Mouse (Mus musculus) CH12.LX (cell line): ENCODE data around the gene Mgat4b. TPM values are rescaled to one million over a fixed set of nuclear protein-coding genes. Genes with fewer than 3 reads are reported as not detected.

Experiments
- DNase-seq: peaks from one replicate; pipeline ENCODE4 v3.0.0-alpha.2; 2013; ENCODE audit errors: extremely low read depth
- H3K27ac ChIP-seq: 2 replicates; pipeline ENCODE4 v1.5.1; 2012; ENCODE audit warnings: low read depth, mild to moderate bottlenecking, control low read depth, moderate library complexity; ENCODE audit not compliant: insufficient read depth
- H3K27me3 ChIP-seq: replicated peaks from 2 replicates; pipeline ENCODE3; 2012; ENCODE audit warnings: inconsistent platforms
- H3K36me3 ChIP-seq, 2 experiments: replicated peaks in 1 of 2; 2 replicates each; pipeline versions ENCODE3 to v1.6.1; 2012; ENCODE audit warnings: inconsistent platforms in 1 of 2, low read length in 1 of 2, mild to moderate bottlenecking in 1 of 2, mixed read lengths in 1 of 2, moderate library complexity in 1 of 2; ENCODE audit not compliant: control insufficient read depth in 1 of 2, insufficient read depth in 1 of 2
- H3K4me1 ChIP-seq, 2 experiments: 2 replicates each; pipeline ENCODE4 v1.6.1; 2012; ENCODE audit warnings: inconsistent platforms in 1 of 2, moderate library complexity in 1 of 2; ENCODE audit not compliant: insufficient read depth in 2 of 2, control insufficient read depth in 1 of 2
- H3K4me2 ChIP-seq: 2 replicates; pipeline ENCODE4 v1.6.1; 2012; ENCODE audit warnings: low read depth, mild to moderate bottlenecking, control low read depth; ENCODE audit not compliant: poor library complexity, insufficient read depth, severe bottlenecking
- H3K4me3 ChIP-seq, 3 experiments: fragments of 150-350 bp in 1 of 3; sonication (generic) in 1 of 3; replicated peaks in 1 of 3; 2 replicates each; pipeline versions ENCODE3 to v1.5.1; 2011 to 2012; ENCODE audit warnings: low read depth in 2 of 3, low read length in 2 of 3, mild to moderate bottlenecking in 2 of 3, moderate library complexity in 2 of 3, control low read depth in 1 of 3, improper control_type of control experiment in 1 of 3, inconsistent platforms in 1 of 3, mixed read lengths in 1 of 3; ENCODE audit not compliant: poor library complexity in 1 of 3
- H3K79me2 ChIP-seq: replicated peaks from 2 replicates; pipeline ENCODE4 v1.6.1; 2012; ENCODE audit warnings: mild to moderate bottlenecking, moderate library complexity; ENCODE audit not compliant: control insufficient read depth, poor library complexity, insufficient read depth, severe bottlenecking; ENCODE audit errors: extremely low read depth
- H3K9ac ChIP-seq: 2 replicates; pipeline ENCODE4 v1.6.1; 2012; ENCODE audit warnings: low read depth, mild to moderate bottlenecking, control low read depth, moderate library complexity; ENCODE audit not compliant: insufficient read depth
- H3K9me3 ChIP-seq: replicated peaks from 2 replicates; pipeline ENCODE3; 2012; ENCODE audit warnings: low read length, inconsistent platforms, mixed read lengths
- BHLHE40 ChIP-seq: IDR thresholded peaks from 2 replicates; pipeline ENCODE4 v1.6.1; 2011; ENCODE audit warnings: mild to moderate bottlenecking, low read depth, low read length, improper control_type of control experiment
- CHD1 ChIP-seq: IDR thresholded peaks from 2 replicates; pipeline ENCODE4 v1.6.1; 2012; ENCODE audit warnings: low read depth, low read length, improper control_type of control experiment, inconsistent platforms
- EP300 ChIP-seq: IDR thresholded peaks from 2 replicates; pipeline ENCODE4 v1.6.1; 2011; ENCODE audit warnings: low read length, improper control_type of control experiment
- IRF4 ChIP-seq: IDR thresholded peaks from 2 replicates; pipeline ENCODE4 v1.6.1; 2014; ENCODE audit warnings: low read depth, mild to moderate bottlenecking, inconsistent platforms, low read length, improper control_type of control experiment
- KAT2A ChIP-seq: IDR thresholded peaks from 2 replicates; pipeline ENCODE4 v1.6.1; 2012; ENCODE audit warnings: low read length, improper control_type of control experiment, inconsistent platforms; ENCODE audit not compliant: insufficient replicate concordance
- MAZ ChIP-seq: IDR thresholded peaks from 2 replicates; pipeline ENCODE4 v1.6.1; 2012; ENCODE audit warnings: low read depth, mild to moderate bottlenecking, inconsistent platforms, low read length, improper control_type of control experiment, moderate library complexity
- NELFE ChIP-seq: IDR thresholded peaks from 2 replicates; pipeline ENCODE4 v1.6.1; 2011; ENCODE audit warnings: low read depth, low read length, improper control_type of control experiment
- PAX5 ChIP-seq: IDR thresholded peaks from 2 replicates; pipeline ENCODE4 v1.6.1; 2012; ENCODE audit warnings: low read length, inconsistent platforms, mixed read lengths
- RCOR1 ChIP-seq: conservative IDR thresholded peaks from 2 replicates; pipeline ENCODE4 v1.6.1; 2012; ENCODE audit warnings: low read depth, mild to moderate bottlenecking, inconsistent platforms, low read length, improper control_type of control experiment
- TCF12 ChIP-seq: IDR thresholded peaks from 2 replicates; pipeline ENCODE4 v1.6.1; 2014; ENCODE audit warnings: low read depth, mild to moderate bottlenecking, inconsistent platforms, low read length, improper control_type of control experiment
- ZKSCAN1 ChIP-seq: IDR thresholded peaks from 2 replicates; pipeline ENCODE4 v1.6.1; 2012; ENCODE audit warnings: low read depth, inconsistent platforms, low read length, improper control_type of control experiment, borderline replicate concordance
- ZNF384 ChIP-seq: IDR thresholded peaks from 2 replicates; pipeline ENCODE4 v1.6.1; 2012; ENCODE audit warnings: low read depth, low read length, improper control_type of control experiment, inconsistent platforms
- dilution Hi-C: fragments of 300-500 bp; cut with MboI; formaldehyde crosslinking; loops from 2 replicates; pipeline ENCODE4 v1.14.3; 2020; ENCODE audit warnings: low sequenced_read_pairs; ENCODE audit not compliant: extremely low pct_unique_long_range_greater_than_20kb, extremely low pct_ligation_motif_present
- in situ Hi-C: fragments of 300-500 bp; cut with MboI; formaldehyde crosslinking; loops from 3 replicates; pipeline ENCODE4 v1.14.3; 2019; ENCODE audit warnings: low sequenced_read_pairs, low pct_ligation_motif_present, low pct_unique_long_range_greater_than_20kb, mixed read lengths
- polyA plus RNA-seq: library from polyadenylated mRNA; unstranded; fragments of >175 nt; gene quantifications from 2 replicates; pipeline ENCODE4 v1.2.1, GENCODE M21; 2012; ENCODE audit warnings: low read depth; ENCODE audit not compliant: insufficient read length
- total RNA-seq, 2 experiments: library from RNA; depleted of rRNA; stranded (reverse); fragments of 300-350 nt in 1 of 2; fragments of >200 nt in 1 of 2; gene quantifications; 2 replicates each; pipeline ENCODE4 v1.2.3; 2012 to 2014

The Mgat4b gene
- total and polyA plus RNA-seq, 3 experiments: 4.6 to 27.4 (median 16.2) TPM

DNA sequence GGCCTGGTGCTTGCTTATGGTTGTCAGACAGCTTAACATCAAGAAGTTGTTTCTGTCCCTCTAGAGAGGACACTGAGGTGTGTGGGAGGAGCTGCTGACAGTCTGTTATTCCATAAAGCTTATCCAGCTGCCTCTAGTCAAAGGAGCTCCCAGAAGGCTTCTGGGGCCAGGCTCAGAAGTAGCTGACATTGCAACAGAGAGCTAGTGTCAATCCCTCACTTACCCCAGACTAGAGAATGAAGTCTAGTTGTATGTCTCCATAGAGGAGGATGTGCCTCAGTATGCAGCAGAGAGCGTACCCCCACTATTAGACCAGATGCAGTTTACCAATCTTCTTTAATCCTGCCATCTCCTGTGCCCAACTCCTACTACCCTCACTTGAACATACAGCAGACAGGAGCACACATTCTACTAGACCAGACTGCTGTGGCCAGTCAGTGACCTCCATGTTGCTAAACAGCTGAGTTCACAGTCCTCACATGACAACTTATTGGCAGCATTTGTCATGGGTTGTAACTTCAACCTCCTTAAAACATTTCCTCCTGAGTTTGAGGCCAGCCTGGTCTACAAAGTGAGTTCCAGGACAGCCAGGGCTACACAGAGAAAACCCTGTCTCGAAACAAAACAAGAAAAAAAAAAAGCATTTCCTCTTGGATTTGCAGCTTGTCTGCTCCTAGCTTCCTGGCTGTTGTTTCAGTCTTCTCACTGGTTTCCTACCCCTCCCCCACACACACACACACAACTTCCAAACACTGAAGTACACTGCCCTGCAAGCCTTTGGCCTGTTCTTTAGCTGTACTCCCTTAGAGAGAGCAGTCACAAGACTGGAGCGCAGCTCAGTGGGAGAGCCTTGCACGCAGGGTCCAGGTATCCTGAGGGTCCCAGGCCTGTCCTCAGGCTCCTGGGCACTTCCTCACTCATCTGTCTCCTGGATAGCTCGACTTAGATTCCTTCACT, 31.9 kb upstream of the Mgat4b start:
- in situ Hi-C loops: loop anchor here (5.0 kb wide), 1 partner anchor 33 kb away; the partner anchor contains the start of genes Mgat4b and Sqstm1
- TF ChIP-seq KAT2A (no peak), IRF4 (no peak), MAZ (no peak), EP300 (no peak), ZKSCAN1 (no peak)
- Histone ChIP-seq H3K9ac (no peak overlapping the region), H3K4me3 (no peak overlapping the region), H3K79me2 (no peaks in the 10 kb centered on the region), H3K36me3 (peaks cover 34 to 62% of the 10 kb centered on the region in 2 experiments), H3K4me1 (peaks cover 8 to 42% of the 10 kb centered on the region in 2 experiments), H3K4me2 (no peak overlapping the region), H3K27ac (no peak overlapping the region), H3K9me3 (no peaks in the 10 kb centered on the region), H3K27me3 (no peaks in the 10 kb centered on the region)
- dilution Hi-C loops: no loop called here
- DNase-seq: no peak

GRCm38 (mm10) chr11:50180478-50181231, 30.0 kb upstream of the Mgat4b start:
- in situ Hi-C loops (no loop called here), dilution Hi-C loops (no loop called here)
- no peaks in the 10 kb centered on the region for H3K9me3 ChIP-seq
- TF ChIP-seq PAX5 (no peak), IRF4 (no peak), CHD1 (no peak), TCF12 (no peak), RCOR1 (no peak), BHLHE40 (no peak), NELFE (no peak), ZNF384 (no peak)
- no peaks in the 10 kb centered on the region for H3K27me3 ChIP-seq
- H3K4me1 ChIP-seq: peaks cover 8 to 51% of the 10 kb centered on the region in 2 experiments
- H3K4me3 ChIP-seq: no peak overlapping the region
- DNase-seq: no peak
- no peak overlapping the region for H3K4me2 ChIP-seq
- no peak overlapping the region for H3K27ac ChIP-seq
- no peaks in the 10 kb centered on the region for H3K79me2 ChIP-seq
- peaks cover 34 to 72% of the 10 kb centered on the region in 2 experiments for H3K36me3 ChIP-seq
- no peak overlapping the region for H3K9ac ChIP-seq
